Mouse (Mus musculus) heart, postnatal 0 days (tissue): Measurements from ENCODE around the gene Gm9837. TPM values are rescaled to one million over a fixed set of nuclear protein-coding genes. Genes with fewer than 3 reads are reported as not detected.

Experiments used
- ATAC-seq: fragments of 200-750 bp; cut with Nextera tagmentation; 2 replicates; pipeline ENCODE4 v1.8.0; 2017; ENCODE audit warnings: low read depth, moderate number of reproducible peaks, moderate library complexity; ENCODE audit not compliant: insufficient read depth
- DNase-seq: peaks from one replicate; pipeline ENCODE4 v3.0.0-alpha.2; 2016; ENCODE audit warnings: low spot score
- H3K27ac ChIP-seq: fragments of 300-500 bp; sonication (generic); 2 replicates; pipeline ENCODE4 v1.5.1; 2014; ENCODE audit warnings: low read depth, mild to moderate bottlenecking
- H3K27me3 ChIP-seq: fragments of 300-500 bp; sonication (generic); 2 replicates; pipeline ENCODE4 v1.6.1; 2014; ENCODE audit warnings: low read length, mixed read lengths; ENCODE audit not compliant: control insufficient read depth, insufficient read depth
- H3K36me3 ChIP-seq: fragments of 300-500 bp; sonication (generic); replicated peaks from 2 replicates; pipeline ENCODE4 v1.6.1; 2014; ENCODE audit warnings: low read length, mixed read lengths; ENCODE audit not compliant: control insufficient read depth, insufficient read depth
- H3K4me1 ChIP-seq: fragments of 300-500 bp; sonication (generic); 2 replicates; pipeline ENCODE4 v1.6.1; 2014; ENCODE audit warnings: antibody characterized with exemption; ENCODE audit not compliant: control insufficient read depth, insufficient read depth
- H3K4me2 ChIP-seq: fragments of 300-500 bp; sonication (generic); 2 replicates; pipeline ENCODE4 v1.6.1; 2014; ENCODE audit warnings: low read depth, mild to moderate bottlenecking, low read length, moderate library complexity
- H3K4me3 ChIP-seq: fragments of 300-500 bp; sonication (generic); 2 replicates; pipeline ENCODE4 v1.5.1; 2014; ENCODE audit warnings: low read depth, low read length
- H3K9ac ChIP-seq: fragments of 300-500 bp; sonication (generic); replicated peaks from 2 replicates; pipeline ENCODE4 v1.6.1; 2014; ENCODE audit warnings: low read depth, low read length, mixed read lengths
- H3K9me3 ChIP-seq: fragments of 300-500 bp; sonication (generic); replicated peaks from 2 replicates; pipeline ENCODE4 v1.6.1; 2016; ENCODE audit warnings: low read length; ENCODE audit not compliant: control insufficient read depth
- CTCF ChIP-seq: IDR thresholded peaks from 2 replicates; pipeline ENCODE4 v1.5.1; 2016; ENCODE audit warnings: antibody characterized with exemption, control low read depth, low read depth
- EP300 ChIP-seq: IDR thresholded peaks from 2 replicates; pipeline ENCODE4 v1.6.1; 2016; ENCODE audit warnings: antibody characterized with exemption, low read depth
- WGBS: fragments of 180-500 bp; shearing (Covaris S2); extraction: QIAGEN DNeasy Blood & Tissue Kit; methylation state at CpG from one replicate; pipeline ENCODE4 v1.1.7; 2014; 5-methylcytosine and 5-hydroxymethylcytosine counted together
- polyA plus RNA-seq: library from polyadenylated mRNA; unstranded; fragments of >200 nt; fragmentation: Nextera tagmentation; extraction: Ambion mirVana; gene quantifications from 2 replicates; pipeline ENCODE4 v1.2.1, GENCODE M21; 2015
- total RNA-seq: library from RNA; depleted of rRNA; stranded (reverse); fragments of >200 nt; gene quantifications from 2 replicates; pipeline ENCODE4 v1.2.3, GENCODE M21; 2014; ENCODE audit warnings: low replicate concordance

Gene Gm9837
- total and polyA plus RNA-seq, 2 experiments from 2014 or later: not detected

GRCm38 (mm10) chr11:53493243-53493955 lies 23.1 kb upstream of the Gm9837 start:
- Histone ChIP-seq H3K9me3 (no peaks in the 10 kb centered on the region), H3K4me2 (no peak overlapping the region), H3K27me3 (no peaks in the 10 kb centered on the region), H3K36me3 (no peaks in the 10 kb centered on the region), H3K9ac (no peak overlapping the region), H3K4me3 (no peak overlapping the region), H3K4me1 (no peaks in the 10 kb centered on the region), H3K27ac (no peak overlapping the region)
- no peak for ATAC-seq
- no peak for DNase-seq
- WGBS: 51% methylated on average over 3 of the region's 3 CpGs
- TF ChIP-seq CTCF (no peak), EP300 (no peak)

GRCm38 (mm10) chr11:53491954-53492401 lies 21.7 kb upstream of the Gm9837 start:
- no peaks in the 10 kb centered on the region; the same call in 1 of the 2 replicates for H3K4me1 ChIP-seq
- no peaks in the 10 kb centered on the region for H3K9me3 ChIP-seq
- no peak for TF ChIP-seq CTCF
- TF ChIP-seq EP300: no peak
- WGBS: 40% methylated on average over 8 of the region's 8 CpGs
- DNase-seq: peak; percentile 45
- ATAC-seq: peak; percentile 68
- peak overlapping the region; percentile 43; the same call in 1 of the 2 replicates for H3K27ac ChIP-seq
- no peak overlapping the region for H3K4me3 ChIP-seq
- no peak overlapping the region for H3K4me2 ChIP-seq
- no peaks in the 10 kb centered on the region for H3K36me3 ChIP-seq
- no peak overlapping the region for H3K9ac ChIP-seq
- H3K27me3 ChIP-seq: peaks cover 9% of the 10 kb centered on the region; the same call in 1 of the 2 replicates

- ATAC-seq (no peak), DNase-seq (no peak)
- Histone ChIP-seq H3K9ac (no peak overlapping the region), H3K4me1 (no peaks in the 10 kb centered on the region; the same call in 1 of the 2 replicates), H3K9me3 (no peaks in the 10 kb centered on the region), H3K4me2 (no peak overlapping the region), H3K27me3 (peaks cover 9% of the 10 kb centered on the region; the same call in 1 of the 2 replicates), H3K27ac (no peak overlapping the region), H3K4me3 (no peak overlapping the region), H3K36me3 (no peaks in the 10 kb centered on the region)
- WGBS: 86% methylated on average over 9 of the region's 9 CpGs
- TF ChIP-seq CTCF (no peak), EP300 (no peak)
Measured at GRCm38 (mm10) chr11:53489421-53489820, 19.1 kb upstream of the Gm9837 start.

- H3K9ac ChIP-seq: no peak overlapping the region
- H3K27me3 ChIP-seq: peaks cover 9% of the 10 kb centered on the region; the same call in 1 of the 2 replicates
- DNase-seq (no peak), ATAC-seq (no peak)
- 95% methylated on average over 5 of the region's 5 CpGs for WGBS
- no peak overlapping the region for H3K4me3 ChIP-seq
- H3K4me2 ChIP-seq: no peak overlapping the region
- H3K4me1 ChIP-seq: no peaks in the 10 kb centered on the region; the same call in 1 of the 2 replicates
- no peaks in the 10 kb centered on the region for H3K36me3 ChIP-seq
- no peaks in the 10 kb centered on the region for H3K9me3 ChIP-seq
- no peak overlapping the region for H3K27ac ChIP-seq
- TF ChIP-seq EP300 (no peak), CTCF (no peak)
Measured at GRCm38 (mm10) chr11:53489007-53489406, 18.7 kb upstream of the Gm9837 start.

- ATAC-seq (peak; percentile 36; the same call in 1 of the 2 replicates), DNase-seq (no peak)
- H3K4me3 ChIP-seq: peak overlapping the region; percentile 13; the same call in 1 of the 2 replicates
- H3K27me3 ChIP-seq: peaks cover 9% of the 10 kb centered on the region; the same call in 1 of the 2 replicates
- no peaks in the 10 kb centered on the region for H3K9me3 ChIP-seq
- H3K27ac ChIP-seq: no peak overlapping the region
- H3K36me3 ChIP-seq: no peaks in the 10 kb centered on the region
- 16% methylated on average over 27 of the region's 27 CpGs for WGBS
- H3K4me2 ChIP-seq: peak overlapping the region; percentile 42
- no peak overlapping the region for H3K9ac ChIP-seq
- TF ChIP-seq EP300: no peak
- no peak for TF ChIP-seq CTCF
- H3K4me1 ChIP-seq: no peaks in the 10 kb centered on the region; the same call in 1 of the 2 replicates
Measured at GRCm38 (mm10) chr11:53486822-53487594, 16.7 kb upstream of the Gm9837 start.
